ENCODE assay signal across 10 mouse cellular contexts in the genomic region with DNA sequence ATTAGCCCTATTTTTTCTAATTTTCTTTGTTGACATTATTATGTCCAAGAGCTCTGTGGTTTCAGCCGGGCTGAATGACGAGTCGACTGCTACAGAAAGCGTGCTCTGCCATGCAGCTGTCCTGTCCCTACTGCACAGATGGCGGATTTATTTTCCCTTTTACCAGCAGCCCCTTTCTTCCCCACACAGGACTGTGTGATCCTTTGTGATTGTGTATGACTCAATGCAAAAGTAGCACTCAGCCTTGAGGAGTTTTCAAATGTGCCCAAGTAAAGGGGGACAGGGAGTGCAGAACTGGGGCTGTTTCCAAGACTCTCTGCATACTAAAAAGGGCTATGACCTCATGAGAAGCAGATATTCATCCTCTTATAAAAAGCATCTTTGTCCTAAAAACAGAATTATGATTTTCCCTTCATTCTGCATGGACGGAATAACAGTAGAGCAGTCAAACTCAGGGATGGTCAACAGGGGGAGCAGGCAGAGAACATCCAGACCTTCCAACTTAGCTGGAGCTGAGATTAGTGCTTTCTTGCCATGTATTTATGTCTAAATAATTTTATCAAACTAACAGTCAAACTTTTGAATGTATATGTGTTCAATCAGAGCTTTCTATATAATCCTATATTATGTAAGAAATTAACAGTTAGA.
DNase-seq lines count a peak whose midpoint lies in the region; ATAC-seq lines count a peak whose summit lies in the region.
"Had no signal": no experiment of that assay in that cellular context is flagged by ENCODE, and none has a peak within 500 bp of the region (broad histone marks: within the 10 kb centered on the region; RNA-seq: fewer than 3 reads in every experiment).

No protein-coding gene starts in this region.

- H3K36me3 ChIP-seq in forebrain, embryonic 15.5 days = no peaks in the 10 kb centered on the region
- H3K36me3 ChIP-seq: embryonic facial prominence, embryonic 13.5 days had no signal

- no peaks in the 10 kb centered on the region for H3K9me3 ChIP-seq in forebrain, embryonic 15.5 days
- H3K9me3 ChIP-seq: embryonic facial prominence, embryonic 13.5 days had no signal

- H3K4me2 ChIP-seq in forebrain, embryonic 15.5 days (replicated peaks) = peak overlapping the region; percentile 18
- H3K4me2 ChIP-seq: embryonic facial prominence, embryonic 13.5 days had no signal

- DNase-seq in left cerebral cortex, adult 11 months (ENCODE audit: low spot score) = peak; percentile 5
- DNase-seq in left cerebral cortex, postnatal 36 days (ENCODE audit: low spot score in 2 of 2) = no peak
- peak; percentile 20 to 37 for DNase-seq in layer of hippocampus, postnatal 36 days
- DNase-seq in right cerebral cortex, postnatal 4 days = peak; percentile 13
- DNase-seq in embryo, embryonic 10.5 days (ENCODE audit: low spot score) = no peak
- no peak for DNase-seq in kidney, postnatal 36 days
- DNase-seq: heart, adult 18-20 months had no signal

- intact Hi-C loops in left cerebral cortex, postnatal 36 days (cut with DNase I) = no loop called here

- no peak overlapping the region for H3K9ac ChIP-seq in forebrain, embryonic 15.5 days (replicated peaks)
- H3K9ac ChIP-seq: embryonic facial prominence, embryonic 13.5 days had no signal

- 16% methylated on average over 6 of the region's 6 CpGs for WGBS in forebrain, embryonic 15.5 days

- peak overlapping the region; percentile 76 for H3K27ac ChIP-seq in forebrain, embryonic 15.5 days (replicated peaks)
- H3K27ac ChIP-seq: embryonic facial prominence, embryonic 13.5 days had no signal

- ATAC-seq in forebrain, embryonic 15.5 days (replicated peaks) = peak; percentile 98
- ATAC-seq in megakaryocyte-erythroid progenitor cell, adult 5-6 weeks (replicated peaks; ENCODE audit: low FRiP score, low TSS enrichment, poor library complexity, severe bottlenecking) = no peak

- H3K4me1 ChIP-seq in forebrain, embryonic 15.5 days = peaks cover 11% of the 10 kb centered on the region
- H3K4me1 ChIP-seq: embryonic facial prominence, embryonic 13.5 days had no signal

- H3K4me3 ChIP-seq in forebrain, embryonic 15.5 days = no peak overlapping the region
- H3K4me3 ChIP-seq: embryonic facial prominence, embryonic 13.5 days had no signal

- H3K27me3 ChIP-seq in forebrain, embryonic 15.5 days = no peaks in the 10 kb centered on the region
- H3K27me3 ChIP-seq: embryonic facial prominence, embryonic 13.5 days had no signal

Comparison
In these comparisons a context has a peak if more than half of its experiments do, and no peak if none do; other contexts are left out.
1. DNase-seq: peak in left cerebral cortex, adult 11 months (single experiment), layer of hippocampus, postnatal 36 days (2 of 2) and right cerebral cortex, postnatal 4 days (single experiment); none in left cerebral cortex, postnatal 36 days (0 of 2), embryo, embryonic 10.5 days (single experiment) and kidney, postnatal 36 days (0 of 2).